Mouse (Mus musculus): Measurements from ENCODE around the gene Tbcc. TPM values are rescaled to one million over a fixed set of nuclear protein-coding genes. Genes with fewer than 3 reads are reported as not detected.

The Tbcc gene
- 11.4 to 15.4 TPM (median 12.9 TPM) in 4 replicates for total RNA-seq (2023; ENCODE audit: inconsistent age)

DNA sequence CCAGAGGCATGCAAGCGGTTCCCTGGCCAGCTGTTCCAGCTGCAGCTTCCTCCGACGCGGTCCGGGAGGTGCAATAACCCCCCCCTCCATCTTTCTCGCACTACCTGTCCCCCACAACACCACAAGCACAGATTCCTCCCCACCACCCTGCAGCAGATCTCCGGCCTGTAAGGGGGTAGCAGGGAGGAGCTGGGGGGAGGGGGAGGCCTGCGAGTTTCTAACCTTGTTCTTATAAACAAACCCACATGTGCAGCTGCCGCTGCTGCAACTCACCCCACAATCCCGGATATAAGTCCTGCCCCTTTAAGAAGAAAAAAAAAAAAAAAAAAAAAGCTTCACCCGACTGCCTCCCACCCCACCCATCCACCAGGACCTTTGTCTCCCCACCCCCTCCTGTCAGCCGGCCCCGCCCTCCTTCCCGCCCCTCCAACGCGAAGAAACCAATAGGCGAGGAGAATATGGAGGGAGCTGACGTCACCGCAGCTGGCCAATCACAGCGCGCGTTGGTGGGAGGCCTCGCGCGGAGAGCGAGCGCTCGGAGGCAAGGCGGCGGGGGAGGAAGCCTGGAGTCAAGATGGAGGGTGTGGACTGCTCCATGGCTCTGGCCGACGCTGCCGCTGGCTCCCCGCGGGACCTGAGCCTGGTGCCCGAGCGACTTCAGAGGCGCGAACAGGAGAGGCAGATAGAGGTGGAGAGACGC, at the start of gene Tbcc:
Gene Tbcc, plus strand, starts transcription at position 569 of the 700 bp plus-strand sequence.

GRCm38 (mm10) chr17:46857903-46858748, 32.4 kb upstream of the Tbcc start, which contains the start of gene Bicral:
Gene Bicral, minus strand, starts transcription at chr17:46858482.

DNA sequence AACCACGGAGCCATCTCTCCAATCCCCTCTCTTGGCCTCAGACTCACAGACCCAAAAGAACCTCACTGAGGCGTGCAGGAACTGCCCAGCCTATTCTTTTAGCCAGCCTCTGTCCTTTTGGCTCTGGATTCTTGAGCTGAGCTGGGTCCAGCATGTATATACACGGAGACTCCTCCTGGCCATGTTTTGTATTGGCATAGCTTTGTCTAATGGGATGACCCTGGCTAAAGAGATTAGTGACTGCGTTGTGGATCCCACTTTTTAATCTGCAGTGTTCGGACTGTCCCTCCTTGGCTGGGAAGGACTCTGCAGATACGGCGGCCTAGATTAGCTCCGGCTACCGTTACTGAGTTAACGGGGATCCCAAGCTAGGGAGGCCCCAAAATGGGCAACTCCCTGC, 19.7 kb downstream of the Tbcc start, which contains the start of gene Prph2:
Gene Prph2, plus strand, starts transcription at position 274 of the 400 bp plus-strand sequence.

Other genes with a start within 250 kb of the Tbcc start
- 18.5 to 22.0 TPM (median 20.3 TPM) in 4 replicates for gene Klc4, start 244.7 kb upstream of the Tbcc start, total RNA-seq (2023; ENCODE audit: inconsistent age)
- gene Mrpl2, start 244.5 kb upstream of the Tbcc start, total RNA-seq (2023; ENCODE audit: inconsistent age): 29.4 to 53.4 TPM (median 41.9 TPM) in 4 replicates
- gene Cul7, start 240.3 kb upstream of the Tbcc start, total RNA-seq (2023; ENCODE audit: inconsistent age): 7.4 to 8.4 TPM (median 7.9 TPM) in 4 replicates
- 27.0 to 30.6 TPM (median 29.4 TPM) in 4 replicates for gene Rrp36, start 216.3 kb upstream of the Tbcc start, total RNA-seq (2023; ENCODE audit: inconsistent age)
- 52.8 to 63.9 TPM (median 58.1 TPM) in 4 replicates for gene Mea1, start 211.9 kb upstream of the Tbcc start, total RNA-seq (2023; ENCODE audit: inconsistent age)
- gene Klhdc3, start 209.8 kb upstream of the Tbcc start, total RNA-seq (2023; ENCODE audit: inconsistent age): 42.4 to 50.0 TPM (median 44.6 TPM) in 4 replicates
- gene Ppp2r5d, start 185.6 kb upstream of the Tbcc start, total RNA-seq (2023; ENCODE audit: inconsistent age): 33.1 to 41.3 TPM (median 38.7 TPM) in 4 replicates
- gene Pex6, start 179.2 kb upstream of the Tbcc start, total RNA-seq (2023; ENCODE audit: inconsistent age): 38.2 to 46.1 TPM (median 39.9 TPM) in 4 replicates
- 3.9 to 6.1 TPM (median 5.1 TPM) in 4 replicates for gene Gnmt, start 161.5 kb upstream of the Tbcc start, total RNA-seq (2023; ENCODE audit: inconsistent age)
- 154 to 156 TPM (median 155 TPM) in 4 replicates for gene Cnpy3, start 138.5 kb upstream of the Tbcc start, total RNA-seq (2023; ENCODE audit: inconsistent age)
- not detected in 4 replicates for gene Ptcra, start 127.0 kb upstream of the Tbcc start, total RNA-seq (2023; ENCODE audit: inconsistent age)
- gene 2310039H08Rik, start 118.0 kb upstream of the Tbcc start, total RNA-seq (2023; ENCODE audit: inconsistent age): 16.6 to 24.2 TPM (median 19.2 TPM) in 4 replicates
- 67.4 to 80.7 TPM (median 74.5 TPM) in 4 replicates for gene Rpl7l1, start 108.0 kb upstream of the Tbcc start, total RNA-seq (2023; ENCODE audit: inconsistent age)
- 99.1 to 112 TPM (median 104 TPM) in 4 replicates for gene Bicral, start 32.2 kb upstream of the Tbcc start, total RNA-seq (2023; ENCODE audit: inconsistent age)
- not detected in 4 replicates for gene Prph2, start 19.8 kb downstream of the Tbcc start, total RNA-seq (2023; ENCODE audit: inconsistent age)
- gene Ubr2, start 119.9 kb downstream of the Tbcc start, total RNA-seq (2023; ENCODE audit: inconsistent age): 82.9 to 88.7 TPM (median 87.4 TPM) in 4 replicates

All from B cell, adult (primary cell).